Mouse (Mus musculus) erythroblast, adult 5-6 weeks (primary cell): ENCODE results near the gene Adcy6. TPM values are rescaled to one million over a fixed set of nuclear protein-coding genes. Genes with fewer than 3 reads are reported as not detected.

Experiments
- ATAC-seq: replicated peaks from 2 replicates; pipeline ENCODE4 v1.8.0; 2016; ENCODE audit warnings: moderate number of reproducible peaks, mild to moderate bottlenecking, moderate TSS enrichment, inconsistent platforms; ENCODE audit not compliant: poor library complexity, low FRiP score, severe bottlenecking
- total RNA-seq, 2 experiments: library from RNA; stranded (forward) in 1 of 2; stranded (reverse) in 1 of 2; fragments of 150-400 nt in 1 of 2; fragments of 200-764, 138-1000 nt in 1 of 2; gene quantifications; 2 replicates each; pipeline versions ENCODE4 v1.2.3 to v1.2.4; 2015 to 2017; ENCODE audit warnings: low replicate concordance in 2 of 2

Gene Adcy6
- total RNA-seq, 2 experiments from 2014 or later, result 4.8 to 33.2 TPM

GRCm38 (mm10) chr15:98604041-98604575, 5.8 kb downstream of the Adcy6 start:
- ATAC-seq, result no peak

- peak; percentile 56 for ATAC-seq
These were observed 6.9 kb downstream of the Adcy6 start for GRCm38 (mm10) chr15:98602921-98603458.

- peak; percentile 66 for ATAC-seq
These were observed 7.5 kb downstream of the Adcy6 start for GRCm38 (mm10) chr15:98602191-98602881.

GRCm38 (mm10) chr15:98601832-98602190, 8.1 kb downstream of the Adcy6 start:
- no peak for ATAC-seq

GRCm38 (mm10) chr15:98600036-98600709, 9.7 kb downstream of the Adcy6 start:
- ATAC-seq, result no peak

- ATAC-seq, result no peak
These were observed 13.3 kb downstream of the Adcy6 start for GRCm38 (mm10) chr15:98596609-98597008.

GRCm38 (mm10) chr15:98595049-98595448, 14.8 kb downstream of the Adcy6 start:
- no peak for ATAC-seq

- no peak for ATAC-seq
These were observed 15.7 kb downstream of the Adcy6 start for GRCm38 (mm10) chr15:98594193-98594592.

GRCm38 (mm10) chr15:98591396-98591795, 18.5 kb downstream of the Adcy6 start:
- no peak for ATAC-seq

GRCm38 (mm10) chr15:98589640-98590336, 20.1 kb downstream of the Adcy6 start:
- ATAC-seq, result no peak

GRCm38 (mm10) chr15:98587751-98588150, 22.1 kb downstream of the Adcy6 start:
- no peak for ATAC-seq

- ATAC-seq, result peak; percentile 85
These were observed 23.7 kb downstream of the Adcy6 start for GRCm38 (mm10) chr15:98586141-98586540.

- no peak for ATAC-seq
These were observed 24.5 kb downstream of the Adcy6 start for GRCm38 (mm10) chr15:98585421-98585820.

- no peak for ATAC-seq
These were observed 26.9 kb downstream of the Adcy6 start for GRCm38 (mm10) chr15:98582996-98583395.

GRCm38 (mm10) chr15:98582410-98582809, 27.5 kb downstream of the Adcy6 start:
- ATAC-seq, result no peak

- peak; percentile 93 for ATAC-seq
These were observed 29.9 kb downstream of the Adcy6 start for GRCm38 (mm10) chr15:98579795-98580464.

- ATAC-seq, result no peak
These were observed 30.6 kb downstream of the Adcy6 start for GRCm38 (mm10) chr15:98579310-98579709.

GRCm38 (mm10) chr15:98573293-98573692, 36.6 kb downstream of the Adcy6 start:
- ATAC-seq, result no peak

GRCm38 (mm10) chr15:98570873-98571538, 38.9 kb downstream of the Adcy6 start, which contains the start of the genes Ccnt1 and 4930415O20Rik:
Ccnt1 (minus strand) TSS chr15:98570923.
4930415O20Rik (plus strand) TSS chr15:98571004.
- no peak for ATAC-seq
